Mouse (Mus musculus) megakaryocyte, adult 5-6 weeks (primary cell): Measurements from ENCODE around the gene Sel1l3. TPM values are rescaled to one million over a fixed set of nuclear protein-coding genes. Genes with fewer than 3 reads are reported as not detected.

Experiments
- ATAC-seq: 2 replicates; pipeline ENCODE4 v1.8.0; 2016; ENCODE audit warnings: mild to moderate bottlenecking, inconsistent platforms; ENCODE audit not compliant: poor library complexity, severe bottlenecking
- total RNA-seq, 2 experiments: library from RNA; stranded (forward) in 1 of 2; stranded (reverse) in 1 of 2; fragments of 153-499, 151-499 nt in 1 of 2; fragments of 221-1000, 200-1000 nt in 1 of 2; gene quantifications; 2 replicates each; pipeline versions ENCODE4 v1.2.3 to v1.2.4; 2015 to 2017

Sel1l3 gene
- total RNA-seq, 2 experiments from 2014 or later, result 0.04 TPM

DNA sequence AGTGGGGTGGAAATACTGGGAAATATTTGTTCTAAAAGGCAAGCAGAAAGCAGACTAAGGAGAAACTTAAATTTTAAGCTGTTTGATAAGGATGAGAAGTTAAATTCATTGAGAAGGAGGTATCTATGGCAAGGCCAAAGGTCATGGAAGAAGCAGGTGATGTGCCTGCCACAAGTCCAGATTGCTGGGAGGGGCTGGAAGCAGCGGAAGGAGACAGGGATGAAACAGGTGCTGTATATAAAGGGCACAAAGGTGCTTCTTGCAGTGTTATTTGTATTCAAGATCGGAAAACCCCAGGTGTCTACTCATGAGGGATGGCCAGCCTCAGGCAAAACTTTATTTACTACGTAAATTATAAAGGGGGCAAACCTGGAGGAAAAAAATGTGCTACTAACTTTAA lies 38.5 kb downstream of the Sel1l3 start:
- no peak for ATAC-seq

GRCm38 (mm10) chr5:53174461-53174860 lies 39.3 kb downstream of the Sel1l3 start:
- ATAC-seq, result no peak

DNA sequence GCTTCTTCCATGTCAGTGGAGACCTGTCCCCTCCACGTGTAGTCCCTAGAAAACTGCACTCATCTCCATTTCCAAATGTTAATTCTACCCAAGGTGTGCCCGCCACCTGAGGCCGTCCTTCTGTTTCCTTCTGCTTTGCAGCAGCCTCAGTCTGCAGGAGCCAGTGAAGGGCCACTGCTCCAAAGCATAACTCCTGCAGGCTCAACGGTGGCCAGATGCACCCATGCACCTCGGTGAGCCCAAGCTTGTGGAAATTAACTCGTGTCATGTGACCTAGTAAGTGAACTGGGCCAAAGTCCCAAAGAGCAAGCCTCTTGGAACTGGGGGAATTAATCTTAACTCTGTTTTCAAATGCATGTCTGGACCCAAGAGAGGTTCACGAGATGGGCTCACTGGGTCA lies 40.8 kb downstream of the Sel1l3 start:
- no peak for ATAC-seq

DNA sequence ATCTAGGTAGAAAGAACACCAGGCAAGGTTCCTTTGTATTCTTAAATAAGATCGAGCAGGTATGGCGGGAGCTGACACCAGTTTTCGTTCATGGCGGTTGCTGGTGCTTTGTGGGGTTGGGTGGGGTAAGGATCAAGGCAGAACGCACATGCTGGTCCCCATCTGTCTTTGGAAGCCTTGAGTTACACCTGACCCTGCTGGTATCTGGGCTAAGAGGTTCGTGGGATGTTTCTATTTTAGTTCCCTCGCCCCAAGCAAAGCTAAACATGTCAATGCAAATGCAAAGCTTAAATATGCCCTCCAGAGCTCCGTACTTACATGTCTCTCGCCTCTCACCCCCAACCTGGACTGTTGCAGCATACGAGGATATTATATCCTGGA lies 41.5 kb downstream of the Sel1l3 start:
- no peak for ATAC-seq

- ATAC-seq, result no peak
These were observed 42.0 kb downstream of the Sel1l3 start for GRCm38 (mm10) chr5:53171611-53172255.

- ATAC-seq, result no peak
These were observed 46.2 kb downstream of the Sel1l3 start for GRCm38 (mm10) chr5:53167564-53167963.

DNA sequence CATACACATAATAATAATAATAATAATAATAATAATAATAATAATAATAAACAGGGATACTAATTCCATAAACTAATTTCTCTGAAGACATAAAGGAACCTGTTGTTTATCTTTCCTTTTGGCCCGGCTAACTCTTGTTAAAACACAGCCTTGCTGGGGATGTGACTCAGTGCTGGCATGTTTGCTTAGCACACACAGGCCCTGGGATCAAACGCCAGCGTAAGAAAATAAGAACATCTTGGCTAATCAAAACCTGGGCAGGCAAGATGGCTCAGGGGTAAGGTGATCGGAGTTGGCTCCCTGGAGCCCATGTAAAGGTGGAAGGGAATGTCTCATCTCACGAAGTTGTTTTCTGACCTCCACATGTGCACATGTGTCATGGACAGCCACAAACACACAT lies 48.1 kb downstream of the Sel1l3 start:
- ATAC-seq, result no peak

GRCm38 (mm10) chr5:53162436-53162835 lies 51.3 kb downstream of the Sel1l3 start:
- no peak for ATAC-seq

- ATAC-seq, result no peak
These were observed 52.1 kb downstream of the Sel1l3 start for GRCm38 (mm10) chr5:53161506-53162186.

DNA sequence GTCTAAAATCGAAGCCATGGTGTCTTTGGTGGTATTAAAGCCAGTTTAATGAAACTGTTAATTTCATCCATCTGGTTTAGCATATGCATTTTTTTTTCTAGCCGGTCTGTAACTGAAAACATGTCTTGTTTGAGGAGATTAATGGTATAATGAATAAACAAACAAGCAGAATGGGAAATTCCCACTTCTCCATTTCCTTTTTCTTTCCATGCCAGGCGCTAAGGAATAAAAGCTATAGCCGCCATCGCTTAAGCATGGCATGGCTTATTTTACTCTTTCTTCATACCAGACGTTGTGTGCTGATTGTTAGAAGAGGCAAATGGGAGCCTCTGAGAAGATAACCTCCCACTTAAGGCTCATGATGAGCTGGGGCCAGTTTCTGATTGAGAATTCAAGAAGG lies 53.5 kb downstream of the Sel1l3 start:
- ATAC-seq, result no peak

GRCm38 (mm10) chr5:53159631-53160030 lies 54.1 kb downstream of the Sel1l3 start:
- no peak for ATAC-seq

- ATAC-seq, result no peak
These were observed 54.6 kb downstream of the Sel1l3 start for GRCm38 (mm10) chr5:53159166-53159565.

DNA sequence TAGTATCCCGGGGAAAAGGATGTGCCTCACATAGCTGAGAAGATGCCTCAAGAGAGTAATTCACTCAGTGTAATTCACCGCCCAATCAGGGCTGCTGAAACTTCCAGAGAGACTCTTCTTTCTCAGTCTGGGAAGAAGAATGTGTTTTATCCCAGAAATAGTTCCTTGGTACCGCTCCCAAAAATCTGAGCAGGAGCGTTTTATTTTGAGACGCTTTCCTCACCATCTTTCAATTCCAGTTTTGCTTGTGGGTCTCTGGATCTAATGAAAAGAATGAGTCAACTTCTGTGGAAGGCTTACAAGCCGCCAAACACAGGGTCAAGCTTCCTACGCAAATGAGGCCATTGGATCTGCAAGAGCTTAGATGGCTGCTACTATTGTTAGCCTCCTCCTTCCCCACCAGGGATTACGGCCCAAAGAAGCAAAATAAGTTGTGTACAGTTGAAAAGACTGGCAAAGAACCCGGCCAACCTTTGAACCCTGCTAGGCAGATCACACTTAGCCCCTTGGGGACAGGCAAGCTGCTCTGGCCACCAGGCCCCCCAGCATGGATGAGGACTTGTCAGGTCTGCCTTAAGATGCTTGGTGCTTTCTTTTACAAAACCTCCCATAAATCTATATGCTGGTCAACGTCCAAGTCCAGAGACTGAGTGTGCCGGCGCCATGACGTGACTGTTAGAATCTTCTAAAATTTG lies 57.6 kb downstream of the Sel1l3 start:
- ATAC-seq, result no peak

DNA sequence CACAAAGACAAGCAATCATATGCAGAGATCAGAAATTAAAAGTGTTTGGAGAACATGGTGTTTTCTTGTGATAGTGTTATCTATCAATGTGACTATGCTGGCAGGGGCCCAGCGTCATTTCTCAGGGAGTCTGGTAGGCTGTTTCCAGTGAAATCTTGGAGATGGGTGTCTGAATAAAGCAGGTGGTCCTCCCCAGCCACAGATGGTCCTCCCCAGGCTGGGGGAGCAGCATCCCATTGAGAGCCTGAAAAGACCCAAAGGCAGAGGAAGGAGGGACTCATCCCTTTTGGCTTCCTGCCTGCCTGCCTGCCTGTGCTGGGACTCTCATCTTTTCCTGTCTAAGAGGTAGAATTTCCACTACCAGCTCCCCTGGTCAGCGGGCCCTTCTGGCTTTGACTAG lies 59.2 kb downstream of the Sel1l3 start:
- ATAC-seq, result no peak

DNA sequence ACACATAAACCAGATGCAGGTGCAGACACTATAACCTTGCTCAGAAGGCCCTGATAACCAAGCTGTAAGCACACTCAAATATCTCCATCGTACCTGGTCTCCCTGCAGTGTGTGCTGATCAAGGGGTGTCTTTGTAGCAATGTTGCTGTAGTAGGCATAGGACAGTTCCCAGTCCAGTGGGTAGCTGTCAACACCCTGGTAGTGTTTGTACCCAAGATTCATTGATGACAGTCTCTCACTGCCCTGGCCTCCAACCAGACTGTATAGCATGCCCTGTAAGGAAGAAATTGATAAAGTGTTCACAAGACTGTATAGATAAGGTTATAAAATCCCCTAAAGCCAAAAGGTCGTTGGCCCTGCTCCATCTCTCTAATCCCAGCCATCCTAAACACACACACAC lies 59.6 kb downstream of the Sel1l3 start:
- no peak for ATAC-seq

DNA sequence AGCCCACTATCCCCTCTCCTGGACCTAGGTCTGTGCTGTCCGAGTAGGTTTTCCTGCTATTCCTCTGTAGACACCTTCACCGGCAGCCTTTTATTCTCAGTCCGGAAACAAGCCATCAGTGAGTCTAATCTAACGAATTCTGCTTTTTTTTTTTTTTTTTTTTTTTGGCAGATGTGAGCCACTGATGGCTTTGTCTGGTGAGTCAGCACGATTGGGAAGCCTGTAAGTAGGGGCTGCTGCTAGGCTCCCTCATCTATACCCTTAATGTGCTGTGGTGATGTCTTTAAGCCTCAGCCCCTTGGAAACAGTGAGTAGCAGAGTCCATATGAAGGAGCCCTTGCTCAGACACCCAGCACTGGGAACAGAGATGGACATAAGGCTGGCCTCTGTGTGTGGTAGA lies 60.6 kb downstream of the Sel1l3 start:
- ATAC-seq, result no peak

DNA sequence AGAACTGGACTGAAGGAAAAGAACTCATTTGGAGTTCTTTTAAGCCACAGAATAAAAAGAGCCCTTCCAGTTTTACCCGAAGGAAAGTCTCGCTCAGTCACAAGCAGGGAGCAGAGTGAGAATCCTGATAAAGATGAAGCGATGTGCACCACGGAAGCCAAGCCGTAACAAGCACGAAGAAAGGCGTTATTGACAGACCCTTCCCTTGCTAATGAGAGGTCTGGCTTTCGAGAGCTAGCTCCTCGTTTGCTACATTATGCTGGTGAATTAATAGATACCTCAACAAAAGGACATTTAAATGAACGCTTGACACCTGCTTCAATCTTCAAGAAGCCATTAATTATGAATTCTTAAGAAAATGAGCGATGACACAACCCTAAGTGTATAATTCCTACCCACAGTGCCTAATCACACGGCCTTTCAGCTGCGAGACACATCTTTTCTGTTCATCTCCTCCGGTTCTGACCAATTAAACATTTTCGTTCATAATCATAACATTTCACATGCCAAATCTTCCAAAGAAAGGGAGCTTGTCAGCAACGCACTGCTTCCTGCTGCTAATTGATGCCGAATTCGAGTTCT lies 62.3 kb downstream of the Sel1l3 start:
- no peak for ATAC-seq

DNA sequence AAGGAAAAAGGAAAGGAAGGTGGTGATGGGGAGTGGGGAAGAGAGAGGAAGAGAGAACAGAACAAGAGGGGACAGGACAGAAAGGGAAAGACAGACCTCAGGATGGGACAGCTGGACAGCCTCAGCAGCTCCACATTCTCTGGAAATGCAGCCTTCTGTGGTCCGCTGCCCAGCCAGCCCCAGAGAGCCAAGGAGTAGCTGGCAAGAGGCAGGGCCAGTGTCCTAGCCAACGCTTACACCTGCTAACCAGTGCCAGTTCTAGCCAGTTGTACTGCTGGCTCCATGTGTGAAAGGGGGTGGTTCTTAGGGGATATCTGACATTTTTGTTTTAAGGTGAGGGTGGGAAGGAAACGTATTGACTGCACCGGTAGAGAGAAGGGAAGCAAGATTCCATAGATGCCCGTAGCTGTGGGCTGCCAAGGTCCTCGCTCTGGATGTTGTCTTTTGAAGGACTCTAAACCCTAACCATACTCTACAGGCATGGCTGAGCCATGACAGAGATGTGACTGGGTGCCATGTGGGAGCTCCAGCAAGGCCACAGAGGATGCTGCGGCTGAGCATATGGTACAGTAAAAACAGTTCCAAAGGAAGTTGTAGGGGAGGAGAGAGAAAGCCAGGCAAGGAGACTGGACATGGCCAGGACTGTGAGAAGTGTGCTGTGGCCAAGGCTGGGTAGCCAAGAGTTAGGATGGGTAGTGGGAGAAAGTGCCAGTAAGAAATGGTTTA lies 64.6 kb downstream of the Sel1l3 start:
- no peak for ATAC-seq

DNA sequence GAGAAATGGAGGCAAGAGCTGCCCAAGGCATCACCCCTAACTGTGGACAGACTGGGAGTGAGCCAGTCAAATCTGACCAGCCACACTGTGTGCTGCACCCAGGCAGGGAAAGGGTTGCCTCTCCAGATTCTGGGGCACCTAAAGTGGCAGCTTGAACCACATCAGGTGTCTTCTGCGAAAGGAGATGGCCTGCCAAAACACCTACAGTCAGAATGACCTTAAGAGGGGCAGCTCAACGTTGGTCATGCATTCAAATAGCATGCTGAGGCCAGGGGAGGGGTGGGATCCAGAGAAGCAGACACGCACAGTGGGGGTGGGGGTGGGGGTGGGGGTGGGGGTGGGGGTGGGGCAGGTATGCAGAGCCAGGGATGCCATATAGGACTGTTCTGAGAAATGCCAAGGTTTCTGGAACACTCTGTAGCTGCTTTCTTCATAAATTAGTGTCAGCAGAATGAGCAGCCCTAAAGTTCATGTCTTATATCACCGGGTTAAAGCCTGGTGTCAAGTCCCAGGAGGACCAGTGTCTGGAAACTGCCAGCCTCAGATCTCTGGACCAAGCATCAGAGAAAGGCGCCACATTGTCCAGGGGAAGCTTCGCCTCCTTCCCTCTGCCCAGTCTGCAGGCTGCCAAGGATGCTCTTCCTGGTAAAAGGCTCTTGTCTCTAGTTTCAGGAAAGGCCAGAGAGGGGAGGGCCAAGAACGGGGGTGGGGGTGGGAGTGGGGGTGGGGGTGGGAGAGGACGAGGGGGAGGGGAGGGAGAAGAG lies 65.4 kb downstream of the Sel1l3 start:
- no peak for ATAC-seq

DNA sequence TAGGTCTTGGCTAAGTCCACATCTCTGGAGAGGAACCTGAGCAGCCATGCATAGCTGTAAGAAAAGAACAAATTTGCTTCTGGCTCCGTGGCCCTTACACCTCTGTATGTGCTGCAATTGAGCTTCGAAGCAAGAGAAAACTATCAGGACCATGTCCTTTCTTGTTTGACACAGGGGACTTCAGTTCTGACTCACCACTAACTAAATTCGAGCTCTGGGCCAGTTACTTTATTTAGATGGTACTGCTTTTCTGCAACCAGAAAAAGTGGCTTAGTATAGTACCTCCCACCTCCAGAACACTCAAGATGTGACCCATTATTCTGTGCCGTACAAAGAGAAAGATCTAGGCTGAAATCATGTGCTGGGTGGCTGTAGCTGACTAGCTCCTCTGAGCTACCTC lies 66.3 kb downstream of the Sel1l3 start:
- ATAC-seq, result no peak

GRCm38 (mm10) chr5:53146684-53147061 lies 67.1 kb downstream of the Sel1l3 start:
- ATAC-seq, result no peak
